Mouse (Mus musculus) lung, postnatal 0 days (tissue): Measurements from ENCODE around the gene Vps35l.

Experiments
- CTCF ChIP-seq: IDR thresholded peaks from 2 replicates; pipeline ENCODE4 v1.5.1; 2016; ENCODE audit warnings: antibody characterized with exemption, mild to moderate bottlenecking
- EP300 ChIP-seq: IDR thresholded peaks from 2 replicates; pipeline ENCODE4 v1.6.1; 2016; ENCODE audit warnings: antibody characterized with exemption, mild to moderate bottlenecking, control low read depth

- no peak for TF ChIP-seq EP300
- no peak for TF ChIP-seq CTCF
Measured at GRCm38 (mm10) chr7:118819666-118820065, 79.6 kb downstream of the Vps35l start.
